Comparison of ENCODE assay signal across 24 mouse cellular contexts in genomic region chr11:83645521-83645920, GRCm38 (mm10). TPM values are rescaled to one million over a fixed set of nuclear protein-coding genes. Genes with fewer than 3 reads are reported as not detected.
"Had no signal": no experiment of that assay in that cellular context is flagged by ENCODE, and none has a peak within 500 bp of the region (broad histone marks: within the 10 kb centered on the region; RNA-seq: fewer than 3 reads in every experiment).

Gene Rpl9-ps1 (minus strand): TSS chr11:83645621.

- H3K4me1 ChIP-seq: neural tube, embryonic 13.5 days; neural tube, embryonic 15.5 days; stomach, embryonic 15.5 days had no signal

- H3K27ac ChIP-seq: neural tube, embryonic 13.5 days; neural tube, embryonic 15.5 days; stomach, embryonic 15.5 days; stomach, postnatal 0 days had no signal

- H3K36me3 ChIP-seq: neural tube, embryonic 13.5 days; neural tube, embryonic 15.5 days; stomach, embryonic 15.5 days had no signal

- DNase-seq: retina, postnatal 1 day; right cerebral cortex, adult 18-20 months; right cerebral cortex, postnatal 14 days; right cerebral cortex, postnatal 25 days; right cerebral cortex, postnatal 4 days; spleen, adult 18-20 months; thymus, adult 18-20 months; thymus, adult 2 months; thymus, postnatal 14 days; thymus, postnatal 25 days; thymus, postnatal 36 days; thymus, postnatal 4 days had no signal

- H3K4me3 ChIP-seq: neural tube, embryonic 13.5 days; neural tube, embryonic 15.5 days; stomach, embryonic 15.5 days had no signal

RNA-seq across cellular contexts. Expression of gene Rpl9-ps1, which starts in this region (rescaled TPM):
- polyA plus RNA-seq: neural tube, embryonic 13.5 days; neural tube, embryonic 14.5 days; neural tube, embryonic 15.5 days; small intestine, adult 2 months; spleen, adult 2 months; stomach, embryonic 14.5 days; stomach, embryonic 15.5 days; stomach, embryonic 16.5 days; stomach, postnatal 0 days; testis, adult 2 months; thymus, adult 2 months; thymus, postnatal 0 days; urinary bladder, adult 2 months had no signal
